Mouse (Mus musculus) thymus, postnatal 0 days (tissue): ENCODE results near the gene Ms4a4d. TPM values are rescaled to one million over a fixed set of nuclear protein-coding genes. Genes with fewer than 3 reads are reported as not detected.
"Not testable (repeated sequence)": the region's sequence is repeated elsewhere in the genome, so short reads cannot be mapped to it uniquely, and the experiment has no call there.

ENCODE experiments used
- DNase-seq: peaks from one replicate; pipeline ENCODE4 v3.0.0-alpha.2; 2015; ENCODE audit warnings: low spot score
- polyA plus RNA-seq: library from polyadenylated mRNA; unstranded; fragments of >200 nt; fragmentation: Nextera tagmentation; extraction: Ambion mirVana; gene quantifications from 2 replicates; pipeline ENCODE4 v1.2.1, GENCODE M21; 2015

Gene Ms4a4d
- polyA plus RNA-seq: 2.0 and 2.4 TPM in 2 replicates

DNA sequence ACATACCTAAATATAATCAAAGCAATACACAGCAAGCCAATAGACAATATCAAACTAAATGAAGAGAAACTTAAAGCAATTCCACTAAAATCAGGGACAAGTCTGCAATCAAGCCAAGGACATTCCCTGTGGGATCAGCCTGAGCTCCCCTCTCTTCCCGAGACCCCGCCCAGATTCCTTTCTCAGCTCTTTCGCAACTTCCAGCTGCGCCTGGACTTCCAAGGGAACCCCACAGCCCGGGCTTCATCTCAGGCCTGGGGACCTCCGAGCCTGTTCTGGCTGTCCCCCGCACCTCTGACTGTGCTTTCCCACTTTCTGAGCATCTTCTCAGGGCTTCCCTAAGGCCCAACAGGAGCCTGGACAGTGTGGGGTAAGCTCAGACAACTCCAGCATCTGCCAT is at the start of gene Ms4a4d:
Gene Ms4a4d, plus strand, starts transcription at position 209 of the 400 bp plus-strand sequence.
- no peak for DNase-seq

DNA sequence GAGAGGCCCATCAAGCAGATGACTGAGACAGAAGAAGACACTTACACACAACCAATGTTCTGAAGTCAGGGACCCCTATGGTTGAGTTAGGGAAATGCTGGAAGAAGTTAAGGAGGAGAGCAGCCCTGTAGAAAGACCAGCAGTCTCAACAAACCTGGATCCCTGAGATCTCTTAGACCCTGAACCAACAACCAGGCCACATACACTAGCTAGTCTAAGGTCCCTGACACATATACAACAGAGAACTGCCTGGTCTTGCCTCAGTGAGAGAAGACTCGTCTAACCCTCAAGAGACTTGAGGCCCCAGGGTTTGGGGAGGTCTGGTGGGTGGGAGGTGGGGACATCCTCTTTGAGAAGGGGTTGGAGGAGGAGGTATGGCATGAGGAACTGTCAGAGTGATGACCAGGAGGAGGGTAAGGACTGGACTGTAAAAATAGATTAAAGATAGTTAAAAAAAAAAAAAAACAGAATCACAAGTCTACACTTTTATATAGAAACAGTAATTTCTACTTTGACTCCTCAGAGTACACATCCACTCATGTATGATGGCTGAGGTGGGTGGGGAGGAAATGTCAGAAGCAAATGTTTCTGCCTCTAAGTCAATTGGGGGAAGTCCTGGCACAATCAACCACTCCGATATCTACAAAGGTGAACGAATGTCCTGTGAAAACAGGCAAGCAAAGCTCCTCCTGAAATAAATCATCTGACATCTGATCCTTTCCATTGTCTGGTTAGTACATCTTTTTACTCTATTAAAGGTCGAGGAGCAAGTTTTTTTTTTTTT is 45.0 kb upstream of the Ms4a4d start:
- DNase-seq: no peak

DNA sequence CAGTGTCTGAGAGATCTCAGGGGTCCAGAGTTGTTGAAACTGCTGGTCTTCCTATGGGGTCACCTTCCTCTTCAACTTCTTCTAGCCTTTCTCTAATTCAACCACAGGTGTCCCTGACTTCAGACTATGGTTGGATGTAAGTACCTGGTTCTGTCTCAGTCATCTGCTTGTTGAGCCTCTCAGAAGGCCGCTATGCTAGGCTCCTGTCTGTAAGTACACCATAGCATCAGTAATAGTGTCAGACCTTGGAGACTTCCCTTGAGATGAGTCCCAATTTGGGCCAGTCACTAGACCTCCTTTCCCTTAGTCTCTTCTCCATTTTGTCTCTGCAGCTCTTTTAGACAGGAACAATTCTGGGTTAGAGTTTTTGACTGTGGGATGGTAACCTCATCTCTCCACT is 43.9 kb upstream of the Ms4a4d start:
- DNase-seq: no peak

DNA sequence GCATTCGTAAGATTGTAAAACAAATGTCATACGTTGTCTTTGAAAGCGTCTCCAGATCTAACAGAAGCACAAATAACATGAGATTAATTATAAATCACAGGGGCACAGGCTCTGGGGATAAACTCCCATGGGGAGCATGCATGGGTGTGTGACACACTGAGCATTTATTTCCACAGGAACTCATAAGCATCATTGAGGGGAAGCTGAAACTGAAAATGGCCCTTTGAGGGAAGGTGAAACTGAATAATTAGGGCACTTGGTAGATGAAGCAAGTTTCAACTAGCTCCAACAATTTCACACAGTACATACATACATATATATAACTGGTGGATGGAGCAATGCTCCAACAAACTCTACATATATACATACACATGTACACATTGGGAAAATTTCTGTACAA is 42.1 kb upstream of the Ms4a4d start:
- DNase-seq: no peak

DNA sequence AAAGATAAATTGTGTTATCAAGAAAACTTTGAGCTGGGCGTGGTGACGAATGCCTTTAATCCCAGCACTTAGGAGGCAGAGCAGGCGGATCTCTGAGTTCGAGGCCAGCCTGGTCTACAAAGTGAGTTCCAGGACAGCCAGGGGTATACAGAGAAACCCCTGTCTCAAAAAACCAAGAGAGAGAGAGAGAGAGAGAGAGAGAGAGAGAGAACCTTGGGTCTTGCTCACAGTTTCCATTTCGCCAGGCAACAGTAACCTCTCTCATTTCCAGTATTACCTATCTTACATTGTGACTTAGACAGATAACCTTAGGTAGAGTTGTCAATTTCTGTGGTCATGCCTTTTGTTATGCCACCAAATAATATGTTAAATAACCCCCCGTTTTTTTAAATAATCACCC is 40.2 kb upstream of the Ms4a4d start:
- DNase-seq: no peak

DNA sequence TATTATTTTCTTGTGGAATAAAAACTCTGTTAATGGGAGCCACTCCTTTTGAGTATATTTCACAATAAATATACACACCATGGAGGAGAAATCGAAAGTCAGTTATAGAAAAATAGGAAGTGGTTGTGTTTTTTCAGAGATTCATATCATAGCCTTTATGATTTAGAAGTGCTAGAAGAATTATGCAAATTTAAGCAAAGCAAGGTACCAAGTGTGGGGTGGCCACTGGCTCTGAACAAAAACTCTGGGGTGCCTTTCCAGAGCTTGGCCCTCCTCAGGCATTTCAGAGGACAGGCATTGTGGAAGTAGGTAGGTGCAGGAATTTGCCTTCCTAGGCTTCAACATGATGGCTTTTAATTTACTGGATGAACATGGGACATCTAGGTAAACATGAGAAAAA is 39.3 kb upstream of the Ms4a4d start:
- DNase-seq: not testable (repeated sequence)

DNA sequence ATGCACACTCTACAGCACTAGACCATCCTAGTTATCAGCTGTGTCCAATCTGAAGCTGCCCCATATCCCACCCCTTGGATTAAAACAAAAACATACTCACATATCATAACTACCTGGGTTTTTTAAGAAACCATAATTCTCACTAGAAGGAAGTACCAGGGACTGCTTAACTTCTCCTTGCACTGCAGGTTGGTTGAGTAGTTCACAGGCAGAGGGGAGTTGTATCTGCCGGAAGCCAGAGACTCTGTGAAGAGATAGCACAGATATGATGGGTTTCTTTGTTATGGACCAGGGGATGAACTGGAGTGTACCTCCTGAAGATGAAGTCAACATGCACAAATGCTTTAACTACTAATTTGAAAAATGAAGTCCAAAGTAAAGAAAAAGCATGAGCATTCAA is 35.8 kb upstream of the Ms4a4d start:
- no peak for DNase-seq

DNA sequence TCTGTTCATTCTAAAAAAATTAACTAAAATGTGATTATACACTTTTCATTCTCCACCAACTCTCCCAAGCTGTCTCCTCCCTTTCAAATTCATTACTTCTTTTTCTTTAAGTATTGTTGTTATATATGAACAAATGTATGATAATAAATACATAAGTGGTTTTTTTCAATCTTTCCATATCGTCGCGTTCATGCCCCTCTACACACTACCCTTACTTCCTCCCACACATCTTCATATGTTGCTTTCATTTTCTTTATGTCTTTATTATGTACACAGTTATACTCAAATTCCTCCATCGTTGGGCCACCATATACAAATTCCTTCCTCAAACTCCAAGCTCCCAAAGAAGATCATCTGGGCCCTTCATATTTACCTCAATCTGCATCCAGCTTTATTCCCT is 35.3 kb upstream of the Ms4a4d start:
- no peak for DNase-seq

DNA sequence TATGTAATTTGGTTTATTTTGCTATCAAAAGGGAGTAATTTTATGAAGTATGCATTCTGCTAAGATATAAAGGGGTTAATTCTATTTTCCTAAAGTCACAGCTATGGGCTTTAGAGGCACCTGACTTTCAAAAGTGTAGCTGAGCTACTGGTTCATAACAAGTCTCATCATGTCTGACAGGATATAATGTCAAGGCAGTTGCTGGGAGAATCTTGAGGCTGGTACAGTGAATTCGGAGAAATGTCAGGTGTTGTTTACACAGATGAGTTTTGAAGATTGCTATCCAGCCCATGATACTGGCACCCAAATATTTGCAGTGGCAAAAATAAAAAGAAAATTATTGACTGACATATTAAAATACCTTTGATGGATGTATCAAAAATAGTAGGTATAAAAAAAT is 31.7 kb upstream of the Ms4a4d start:
- DNase-seq: peak; percentile 38

DNA sequence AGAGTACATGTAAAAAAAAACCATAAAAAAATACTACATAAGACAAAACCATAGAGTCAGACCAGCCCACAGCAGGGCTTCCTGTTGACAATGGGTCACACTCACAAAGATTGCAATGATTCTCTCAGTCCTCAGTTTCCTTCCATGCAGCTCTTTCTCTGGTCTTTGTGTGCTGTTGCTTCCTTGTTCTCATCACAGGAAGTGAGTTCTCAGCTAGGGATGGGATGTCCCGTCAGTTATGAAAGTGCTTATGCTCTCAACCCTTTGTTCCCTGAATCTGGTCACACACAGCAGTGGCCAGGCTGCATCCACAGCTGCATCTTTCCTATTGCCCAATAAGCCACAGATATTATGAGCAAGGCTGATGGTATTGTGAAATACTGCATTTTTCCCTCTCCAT is 23.1 kb upstream of the Ms4a4d start:
- peak; percentile 18 for DNase-seq

DNA sequence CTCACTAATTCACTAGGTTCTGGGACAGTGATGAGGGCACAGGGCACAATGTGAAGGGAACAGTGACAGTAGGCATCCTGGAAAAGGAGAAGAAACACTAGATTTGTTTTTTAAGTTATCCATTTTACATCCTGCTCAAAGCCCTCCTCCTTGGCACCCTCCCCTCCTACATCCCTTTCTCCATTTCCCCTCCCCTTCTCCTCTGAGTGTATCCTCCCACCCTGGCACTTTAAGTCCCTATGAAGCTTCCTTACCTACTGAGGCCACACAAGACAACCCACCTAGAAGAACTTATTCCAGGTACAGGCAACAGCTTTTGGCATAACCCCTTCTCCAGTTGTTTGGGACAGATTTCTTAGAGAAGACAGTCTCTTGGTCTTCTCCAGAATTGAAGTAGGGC is 20.4 kb upstream of the Ms4a4d start, which contains the start of gene Ms4a6b:
Gene Ms4a6b, plus strand, starts transcription at position 267 of the 400 bp plus-strand sequence.
- peak; percentile 19 for DNase-seq

DNA sequence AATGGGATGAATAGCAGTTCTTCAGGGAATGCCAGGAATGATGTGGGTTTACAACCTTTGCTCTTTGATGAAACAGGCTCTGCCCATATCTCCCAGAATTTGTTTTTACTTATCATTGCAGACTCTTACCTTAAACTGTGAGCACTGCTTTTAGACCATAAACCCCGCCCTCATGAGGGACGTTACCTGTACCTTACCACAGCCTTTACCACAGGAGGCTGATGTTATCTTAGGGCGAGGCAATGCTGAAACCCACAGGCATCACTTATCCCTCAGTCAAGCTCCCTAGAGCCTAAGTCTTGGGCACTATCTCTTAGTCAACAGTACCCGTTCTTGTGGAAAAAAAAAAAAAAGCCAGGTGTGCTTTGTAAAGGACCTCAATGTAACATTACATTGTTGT is 19.8 kb upstream of the Ms4a4d start:
- DNase-seq: peak; percentile 42

DNA sequence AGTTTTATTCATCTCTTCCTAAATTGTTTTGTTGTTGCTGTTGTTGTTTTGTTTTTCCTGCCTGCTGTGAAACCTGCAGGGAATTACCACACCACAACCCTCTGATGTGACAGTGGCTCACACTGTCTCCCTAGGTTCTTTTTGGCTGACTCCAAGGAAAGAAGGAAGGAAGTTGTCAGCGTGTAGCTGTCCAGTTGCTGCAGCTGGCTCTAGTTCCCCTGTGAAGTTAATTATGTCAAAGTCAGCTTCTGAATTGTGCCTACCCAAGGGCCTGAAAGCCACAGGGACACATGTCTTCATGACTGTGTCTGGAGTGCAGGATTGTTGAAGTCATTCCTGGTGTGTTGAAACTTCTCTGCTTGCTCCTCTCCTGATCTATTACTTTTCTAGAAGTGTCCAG is 19.2 kb upstream of the Ms4a4d start:
- DNase-seq: not testable (repeated sequence)

DNA sequence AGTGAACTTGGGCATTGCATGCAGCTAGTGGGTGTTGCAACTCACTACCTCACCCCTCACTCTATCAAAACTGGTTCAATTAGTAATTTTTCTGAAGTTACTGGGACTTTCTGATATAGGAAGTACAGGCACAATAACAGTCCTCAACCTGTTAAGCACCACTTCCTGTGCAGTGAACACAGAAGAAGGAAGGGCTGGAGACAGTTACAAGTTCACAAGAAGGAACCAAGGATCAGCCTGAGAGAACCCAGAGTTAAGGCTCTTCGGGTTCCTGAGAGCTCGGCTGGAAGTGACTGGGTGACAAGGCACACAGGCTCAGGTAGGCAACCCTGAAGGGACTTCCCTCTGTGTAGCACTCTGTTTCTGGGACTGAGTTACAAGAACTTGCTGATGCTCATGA is 18.2 kb upstream of the Ms4a4d start:
- DNase-seq: peak; percentile 48

DNA sequence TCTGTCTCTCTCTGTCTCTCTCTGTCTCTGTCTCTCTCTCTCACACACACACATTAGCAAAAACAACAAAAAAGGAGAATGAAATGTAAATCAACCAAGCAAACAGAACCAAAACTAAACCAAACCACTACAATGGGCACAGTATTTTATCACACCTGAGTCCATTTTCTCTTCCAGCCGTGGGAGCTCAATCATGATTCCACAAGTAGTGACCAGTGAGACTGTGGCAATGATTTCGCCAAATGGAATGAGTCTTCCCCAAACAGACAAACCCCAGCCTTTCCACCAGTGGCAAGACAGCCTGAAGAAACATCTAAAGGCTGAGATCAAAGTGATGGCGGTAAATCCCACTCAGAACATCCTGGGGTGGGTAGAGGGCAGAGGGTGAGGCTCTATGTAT is 16.5 kb upstream of the Ms4a4d start:
- DNase-seq: no peak

DNA sequence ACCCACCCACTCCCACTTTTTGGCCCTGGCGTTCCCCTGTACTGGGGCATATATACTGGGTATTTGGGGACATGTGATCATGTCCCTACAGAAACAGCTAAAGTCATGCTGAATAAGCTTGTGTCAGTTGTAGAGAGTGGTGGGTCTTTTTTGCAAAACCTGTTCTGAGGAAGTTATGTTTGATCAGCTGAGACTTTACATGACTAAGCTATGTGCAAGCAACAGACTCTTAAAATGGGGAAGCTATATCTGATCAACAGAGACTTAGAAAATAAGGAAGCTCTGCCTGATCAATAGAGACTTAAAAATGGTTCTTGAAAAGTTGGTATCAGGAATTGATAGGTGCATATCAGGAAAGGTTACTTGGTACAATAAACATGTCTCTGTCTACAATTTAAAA is 3.2 kb upstream of the Ms4a4d start:
- no peak for DNase-seq

DNA sequence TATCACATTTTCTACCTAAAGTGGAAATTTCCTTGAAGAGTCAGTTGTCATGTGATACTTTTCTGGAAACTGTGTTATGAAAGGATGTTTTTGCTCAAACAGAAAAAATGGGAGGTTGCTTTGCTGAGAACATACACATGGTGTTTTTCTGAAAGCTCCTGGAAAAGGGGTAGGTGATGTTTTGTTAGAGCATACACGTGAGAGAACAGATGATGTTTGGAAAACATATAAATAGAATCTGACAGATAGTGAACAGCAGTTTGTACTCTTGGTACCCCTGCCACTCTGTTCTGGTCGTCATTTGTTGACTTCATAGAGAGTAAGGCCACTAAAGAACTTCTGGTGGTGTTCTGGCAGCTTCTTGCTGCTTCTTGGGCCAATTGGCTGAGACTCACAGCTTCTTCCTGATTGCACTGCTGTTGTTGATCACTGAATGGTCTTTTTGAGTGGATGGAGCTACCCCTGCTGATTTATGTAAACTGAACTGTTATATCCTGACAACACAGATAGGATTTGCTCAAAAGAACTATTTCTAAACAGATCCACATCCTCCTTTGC is 2.6 kb upstream of the Ms4a4d start:
- no peak for DNase-seq

DNA sequence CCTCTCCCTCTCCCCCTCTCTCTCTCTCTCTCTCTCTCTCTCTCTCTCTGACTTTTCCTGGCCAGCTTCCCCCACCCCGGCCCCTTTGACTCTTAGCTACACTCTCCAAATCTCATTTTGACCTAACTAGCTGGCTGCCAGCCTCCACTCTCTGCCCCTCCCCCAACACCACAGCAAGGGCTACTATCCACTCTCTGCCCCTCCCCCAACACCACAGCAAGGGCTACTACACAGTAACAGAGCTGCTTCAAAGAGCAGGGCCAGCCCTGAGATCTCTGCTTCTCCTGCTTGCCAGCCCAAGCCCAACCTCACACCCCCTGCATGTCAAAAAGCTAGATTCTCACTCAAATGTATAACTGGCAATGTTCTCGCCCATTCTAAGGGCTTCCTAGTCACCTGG is 735 bp downstream of the Ms4a4d start:
- DNase-seq: no peak

DNA sequence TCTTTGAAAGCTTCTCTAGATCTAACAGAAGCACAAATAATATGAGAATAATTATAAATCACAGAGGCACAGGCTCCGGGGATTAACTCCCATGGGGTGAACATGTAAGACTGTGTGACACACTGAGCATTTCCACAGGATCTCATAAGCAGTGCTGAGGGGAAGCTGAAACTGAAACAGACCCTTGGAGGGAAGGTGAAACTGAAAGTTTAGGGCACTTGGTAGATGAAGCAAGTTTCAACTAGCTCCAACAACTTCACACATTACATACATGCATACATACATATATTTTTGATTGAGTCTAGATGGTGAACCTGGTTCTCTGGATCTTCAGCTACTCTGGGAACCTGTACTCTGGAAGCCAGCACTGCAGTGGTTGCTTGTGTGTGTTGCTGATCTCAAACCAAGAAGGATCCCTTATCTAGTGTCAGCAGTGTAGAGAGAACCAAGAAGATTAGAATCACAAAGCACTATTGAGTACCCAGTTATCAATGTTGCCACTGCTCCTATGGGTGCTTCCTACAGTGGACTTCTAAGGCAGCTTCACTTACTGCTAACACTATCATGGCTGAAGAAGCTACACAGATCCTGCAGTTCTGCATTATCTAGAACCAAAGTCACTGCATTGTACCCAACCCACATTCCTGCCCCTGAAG is 3.7 kb downstream of the Ms4a4d start:
- peak; percentile 43 for DNase-seq

DNA sequence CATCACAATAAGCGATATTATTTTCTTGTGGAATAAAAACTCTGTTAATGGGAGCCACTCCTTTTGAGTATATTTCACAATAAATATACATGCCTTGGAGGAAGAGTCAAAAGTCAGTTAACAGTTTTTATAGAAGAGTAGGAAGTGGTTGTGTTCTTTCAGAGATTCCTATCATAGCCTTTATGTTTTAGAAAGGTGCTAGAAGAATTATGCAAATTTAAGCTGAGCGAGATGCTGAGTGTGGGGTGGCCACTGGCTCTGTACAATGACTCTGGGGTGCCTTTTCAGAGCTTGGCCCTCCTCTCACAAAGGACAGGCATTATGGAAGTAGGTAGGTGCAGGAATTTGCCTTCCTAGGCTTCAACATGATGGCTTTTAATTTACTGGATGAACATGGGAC is 7.8 kb downstream of the Ms4a4d start:
- peak; percentile 33 for DNase-seq

DNA sequence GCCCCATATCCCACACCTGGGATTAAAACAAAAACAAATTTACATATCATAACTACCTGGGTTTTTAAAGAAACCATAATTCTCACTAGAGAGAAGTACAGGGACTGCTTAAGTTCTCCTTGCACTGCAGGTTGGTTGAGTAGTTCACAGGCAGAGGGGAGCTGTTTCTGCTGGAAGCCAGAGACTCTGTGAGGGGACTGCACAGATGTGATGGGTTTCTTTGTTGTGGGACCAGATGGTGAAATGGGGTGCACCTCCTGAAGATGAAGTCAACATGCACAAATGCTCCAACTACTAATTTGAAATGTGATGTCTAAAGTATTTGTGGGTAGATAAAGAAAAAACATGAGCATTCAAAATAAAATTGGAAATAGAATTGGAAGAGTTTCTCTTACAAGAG is 11.3 kb downstream of the Ms4a4d start:
- peak; percentile 80 for DNase-seq

DNA sequence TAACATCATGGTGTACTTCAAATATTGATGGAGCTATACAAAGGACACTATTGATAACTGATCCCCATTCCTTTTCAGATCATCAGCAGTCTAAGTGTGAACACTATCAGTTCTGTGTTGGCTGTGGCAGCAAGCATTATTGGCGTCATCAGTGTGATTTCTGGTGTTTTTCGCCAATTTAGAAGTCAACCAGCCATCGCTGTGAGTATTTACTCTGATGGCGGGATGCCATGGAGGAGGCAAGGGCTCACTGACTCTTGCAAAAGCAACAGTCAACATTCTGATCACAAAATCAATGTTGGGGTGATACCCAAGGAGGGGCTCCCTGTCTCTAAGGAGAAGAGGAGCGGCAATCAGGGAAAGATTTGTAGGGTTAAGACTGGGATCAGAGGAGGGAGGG is 18.1 kb downstream of the Ms4a4d start:
- no peak for DNase-seq

DNA sequence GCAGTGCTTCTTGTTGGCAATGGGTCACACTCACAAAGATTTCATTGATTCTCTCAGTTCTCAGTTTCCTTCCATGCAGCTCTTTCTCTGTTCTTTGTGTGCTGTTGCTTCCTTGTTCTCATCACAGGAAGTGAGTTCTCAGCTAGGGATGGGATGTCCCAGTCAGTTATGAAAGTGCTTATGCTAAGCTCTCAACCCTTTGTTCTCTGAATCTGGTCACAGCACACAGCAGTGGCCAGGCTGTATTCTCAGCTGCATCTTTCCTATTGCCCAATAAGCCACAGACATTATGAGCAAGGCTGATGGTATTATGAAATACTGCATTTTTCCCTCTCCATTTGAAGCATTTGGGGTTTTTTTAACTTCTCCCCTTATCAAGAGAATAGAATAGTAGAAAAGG is 23.0 kb downstream of the Ms4a4d start:
- not testable (repeated sequence) for DNase-seq
